Mouse (Mus musculus): ENCODE data around the gene Tiparp. TPM values are rescaled to one million over a fixed set of nuclear protein-coding genes. Genes with fewer than 3 reads are reported as not detected.
A peak's percentile ranks its signal among the peaks of the same experiment; 100 is the strongest.

Gene Tiparp
- polyA plus RNA-seq, 1 experiment from 2014 or later = 7.3 TPM

DNA sequence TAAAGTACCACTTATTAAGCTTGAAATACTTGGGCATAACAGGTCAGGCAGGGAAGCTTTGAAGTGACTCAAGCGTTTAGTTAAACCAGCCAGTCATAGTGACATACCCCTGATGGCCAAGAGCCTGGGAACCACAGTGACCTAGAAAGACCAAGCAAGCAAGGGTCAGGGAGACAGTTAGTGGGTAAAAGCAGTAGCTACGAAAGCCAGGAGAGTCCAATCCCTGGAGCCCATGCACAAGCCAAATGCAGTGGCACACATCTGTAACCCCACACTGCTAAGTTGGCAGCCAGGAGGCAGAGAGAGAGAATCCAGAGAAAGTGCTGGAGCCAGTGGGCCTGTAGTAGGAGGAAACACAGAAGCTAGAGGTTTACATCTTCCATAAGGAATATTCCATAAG, 17.6 kb upstream of the Tiparp start:
- 45% methylated on average over 2 of the region's 2 CpGs for WGBS (ENCODE audit: insufficient replicate concordance)
- H3K9me3 ChIP-seq (replicated peaks) = no peaks in the 10 kb centered on the region
- no peaks in the 10 kb centered on the region for H3K4me1 ChIP-seq (replicated peaks)
- no peak overlapping the region for H3K4me3 ChIP-seq (replicated peaks)
- no peak overlapping the region for H3K4me2 ChIP-seq
- H3K27me3 ChIP-seq = no peaks in the 10 kb centered on the region
- no peaks in the 10 kb centered on the region for H3K36me3 ChIP-seq
- no peak for ATAC-seq (ENCODE audit: low read depth)
- DNase-seq = no peak
- H3K9ac ChIP-seq = no peak overlapping the region
- H3K27ac ChIP-seq = no peak overlapping the region

DNA sequence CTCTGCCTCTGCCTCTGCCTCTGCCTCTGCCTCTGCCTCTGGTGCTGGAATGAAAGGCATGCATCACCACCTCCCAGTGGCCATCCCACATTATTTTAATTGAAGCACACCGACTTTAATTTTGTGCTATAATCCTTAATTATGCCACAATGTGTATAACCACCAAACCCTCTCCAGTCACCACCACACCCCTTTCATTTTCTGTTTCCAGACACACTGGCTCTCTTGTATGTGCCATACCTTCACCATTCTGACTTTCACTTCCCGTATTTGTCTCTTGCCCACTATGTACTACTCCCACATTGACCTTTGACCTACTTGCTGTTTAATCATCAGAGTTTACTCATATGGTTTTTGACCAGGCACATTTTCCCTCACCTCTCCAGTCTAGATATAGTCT, 12.5 kb upstream of the Tiparp start:
- ATAC-seq (ENCODE audit: low read depth) = no peak
- no peaks in the 10 kb centered on the region for H3K9me3 ChIP-seq (replicated peaks)
- H3K4me1 ChIP-seq (replicated peaks) = peaks cover 8% of the 10 kb centered on the region
- no peak overlapping the region for H3K4me3 ChIP-seq (replicated peaks)
- WGBS (ENCODE audit: insufficient replicate concordance) = 51% methylated on average over 2 of the region's 2 CpGs
- no peak overlapping the region for H3K4me2 ChIP-seq
- H3K36me3 ChIP-seq = no peaks in the 10 kb centered on the region
- H3K9ac ChIP-seq = no peak overlapping the region
- H3K27me3 ChIP-seq = no peaks in the 10 kb centered on the region
- H3K27ac ChIP-seq = no peak overlapping the region
- no peak for DNase-seq

GRCm38 (mm10) chr3:65516526-65516925, 11.7 kb upstream of the Tiparp start:
- Histone ChIP-seq H3K9ac (no peak overlapping the region), H3K36me3 (no peaks in the 10 kb centered on the region), H3K27ac (no peak overlapping the region), H3K9me3 (replicated peaks) (no peaks in the 10 kb centered on the region), H3K4me3 (replicated peaks) (no peak overlapping the region), H3K4me2 (no peak overlapping the region), H3K4me1 (replicated peaks) (peaks cover 8% of the 10 kb centered on the region), H3K27me3 (no peaks in the 10 kb centered on the region)
- 53% methylated on average over 1 of the region's 1 CpGs for whole genome bisulfite sequencing (ENCODE audit: insufficient replicate concordance)
- DNase-seq (no peak), ATAC-seq (ENCODE audit: low read depth) (no peak)

DNA sequence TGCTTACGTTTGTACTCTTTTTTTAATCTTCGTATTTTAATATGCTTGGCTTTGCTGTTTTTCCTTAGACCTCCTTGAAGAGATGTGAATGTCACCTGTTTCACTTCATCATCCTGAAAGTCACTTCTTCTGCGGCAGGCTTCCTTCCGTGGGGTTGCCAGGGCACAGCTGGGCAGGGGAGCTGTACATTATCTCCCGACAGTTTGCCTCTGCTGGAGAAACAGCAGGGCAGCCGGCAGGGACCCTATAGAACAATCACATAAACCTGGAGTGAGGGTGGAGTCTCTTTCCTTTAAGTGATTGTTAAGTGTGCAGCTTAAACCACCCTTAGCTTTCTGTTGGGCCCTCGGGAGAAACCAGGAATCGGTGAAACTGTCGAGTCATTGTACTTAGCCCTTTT, 11.1 kb upstream of the Tiparp start:
- H3K27ac ChIP-seq = no peak overlapping the region
- WGBS (ENCODE audit: insufficient replicate concordance) = 34% methylated on average over 9 of the region's 9 CpGs
- no peak for DNase-seq
- H3K9me3 ChIP-seq (replicated peaks) = no peaks in the 10 kb centered on the region
- H3K27me3 ChIP-seq = no peaks in the 10 kb centered on the region
- H3K4me1 ChIP-seq (replicated peaks) = peaks cover 8% of the 10 kb centered on the region
- H3K4me2 ChIP-seq = no peak overlapping the region
- H3K9ac ChIP-seq = no peak overlapping the region
- no peak overlapping the region for H3K4me3 ChIP-seq (replicated peaks)
- no peaks in the 10 kb centered on the region for H3K36me3 ChIP-seq
- ATAC-seq (ENCODE audit: low read depth) = no peak

DNA sequence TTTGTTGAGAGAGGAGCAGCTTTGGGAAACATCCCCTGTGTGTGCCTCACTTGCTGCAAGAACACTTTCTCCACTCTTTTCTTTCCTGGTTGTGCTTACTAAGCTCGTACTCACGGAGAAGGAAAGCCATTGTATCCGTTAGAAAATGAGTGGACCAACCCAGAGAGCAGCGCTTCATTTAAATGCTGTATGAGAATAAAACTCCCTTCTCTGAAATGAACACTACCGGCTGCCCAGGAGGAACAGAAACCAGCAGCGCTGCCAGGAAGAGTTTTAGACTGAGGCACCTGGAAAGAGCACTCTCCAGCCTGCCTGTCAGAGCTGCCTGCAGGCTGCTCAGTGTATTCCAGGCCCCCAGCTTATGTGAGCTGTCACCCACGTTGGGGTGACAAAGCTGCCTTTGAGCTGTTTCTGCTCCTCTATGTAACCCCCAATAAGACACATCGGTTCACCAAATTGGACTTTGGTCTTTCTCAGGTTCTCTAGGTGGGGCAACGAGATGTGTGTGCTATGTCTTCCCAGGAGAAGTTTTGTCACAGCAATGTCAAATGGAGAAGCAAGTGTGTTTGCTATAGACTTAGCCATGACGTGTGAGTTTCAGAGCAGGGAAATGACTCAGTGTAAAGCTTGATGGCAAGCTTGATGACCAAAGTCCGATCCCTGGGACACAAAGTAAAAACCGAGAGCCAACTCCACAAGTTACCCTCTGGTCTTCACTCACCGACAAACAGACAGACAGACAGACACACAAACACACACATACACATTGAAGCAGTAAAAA, 10.3 kb upstream of the Tiparp start:
- H3K27me3 ChIP-seq = no peaks in the 10 kb centered on the region
- no peak overlapping the region for H3K27ac ChIP-seq
- no peak overlapping the region for H3K4me3 ChIP-seq (replicated peaks)
- H3K9ac ChIP-seq = no peak overlapping the region
- peaks cover 8% of the 10 kb centered on the region for H3K4me1 ChIP-seq (replicated peaks)
- 56% methylated on average over 13 of the region's 13 CpGs for WGBS (ENCODE audit: insufficient replicate concordance)
- no peaks in the 10 kb centered on the region for H3K36me3 ChIP-seq
- H3K9me3 ChIP-seq (replicated peaks) = no peaks in the 10 kb centered on the region
- no peak for DNase-seq
- H3K4me2 ChIP-seq = no peak overlapping the region
- ATAC-seq (ENCODE audit: low read depth) = no peak

- no peak overlapping the region for H3K27ac ChIP-seq
- ATAC-seq (ENCODE audit: low read depth) = no peak
- H3K4me1 ChIP-seq (replicated peaks) = peaks cover 8% of the 10 kb centered on the region
- no peaks in the 10 kb centered on the region for H3K9me3 ChIP-seq (replicated peaks)
- no peak overlapping the region for H3K9ac ChIP-seq
- no peak overlapping the region for H3K4me2 ChIP-seq
- 44% methylated on average over 1 of the region's 1 CpGs for WGBS (ENCODE audit: insufficient replicate concordance)
- DNase-seq = no peak
- H3K27me3 ChIP-seq = no peaks in the 10 kb centered on the region
- H3K36me3 ChIP-seq = no peaks in the 10 kb centered on the region
- no peak overlapping the region for H3K4me3 ChIP-seq (replicated peaks)
These were observed 6.8 kb upstream of the Tiparp start for GRCm38 (mm10) chr3:65521391-65521790.

- no peak overlapping the region for H3K9ac ChIP-seq
- no peak for DNase-seq
- H3K4me3 ChIP-seq (replicated peaks) = no peak overlapping the region
- H3K4me2 ChIP-seq = no peak overlapping the region
- no peak overlapping the region for H3K27ac ChIP-seq
- no peak for ATAC-seq (ENCODE audit: low read depth)
- 0 out of 2 replicates have a peak, but pooled peaks cover under 1% of the 10 kb centered on the region for H3K4me1 ChIP-seq (replicated peaks)
- no peaks in the 10 kb centered on the region for H3K9me3 ChIP-seq (replicated peaks)
- no peaks in the 10 kb centered on the region for H3K27me3 ChIP-seq
- no peaks in the 10 kb centered on the region for H3K36me3 ChIP-seq
- 56% methylated on average over 8 of the region's 8 CpGs for WGBS (ENCODE audit: insufficient replicate concordance)
These were observed 4.8 kb upstream of the Tiparp start for GRCm38 (mm10) chr3:65523397-65523796.

- Histone ChIP-seq H3K27me3 (peaks cover 3% of the 10 kb centered on the region; the same call in 1 of the 2 replicates), H3K4me2 (no peak overlapping the region), H3K4me1 (replicated peaks) (peaks cover 12% of the 10 kb centered on the region), H3K4me3 (replicated peaks) (no peak overlapping the region), H3K9ac (no peak overlapping the region), H3K36me3 (no peaks in the 10 kb centered on the region), H3K27ac (no peak overlapping the region), H3K9me3 (replicated peaks) (no peaks in the 10 kb centered on the region)
- ATAC-seq (ENCODE audit: low read depth) (no peak), DNase-seq (no peak)
- 56% methylated on average over 3 of the region's 3 CpGs for WGBS (ENCODE audit: insufficient replicate concordance)
These were observed 2.5 kb upstream of the Tiparp start for GRCm38 (mm10) chr3:65525731-65526130.

- Histone ChIP-seq H3K27me3 (peaks cover 3% of the 10 kb centered on the region; the same call in 1 of the 2 replicates), H3K4me2 (peak overlapping the region; percentile 100), H3K4me3 (replicated peaks) (peak overlapping the region; percentile 82), H3K27ac (no peak overlapping the region), H3K9me3 (replicated peaks) (no peaks in the 10 kb centered on the region), H3K4me1 (replicated peaks) (peaks cover 12% of the 10 kb centered on the region), H3K9ac (peak overlapping the region; percentile 84), H3K36me3 (no peaks in the 10 kb centered on the region)
- ATAC-seq (ENCODE audit: low read depth) (no peak), DNase-seq (no peak)
- 17% methylated on average over 3 of the region's 3 CpGs for WGBS (ENCODE audit: insufficient replicate concordance)
These were observed 1.0 kb upstream of the Tiparp start for GRCm38 (mm10) chr3:65527196-65527595.

DNA sequence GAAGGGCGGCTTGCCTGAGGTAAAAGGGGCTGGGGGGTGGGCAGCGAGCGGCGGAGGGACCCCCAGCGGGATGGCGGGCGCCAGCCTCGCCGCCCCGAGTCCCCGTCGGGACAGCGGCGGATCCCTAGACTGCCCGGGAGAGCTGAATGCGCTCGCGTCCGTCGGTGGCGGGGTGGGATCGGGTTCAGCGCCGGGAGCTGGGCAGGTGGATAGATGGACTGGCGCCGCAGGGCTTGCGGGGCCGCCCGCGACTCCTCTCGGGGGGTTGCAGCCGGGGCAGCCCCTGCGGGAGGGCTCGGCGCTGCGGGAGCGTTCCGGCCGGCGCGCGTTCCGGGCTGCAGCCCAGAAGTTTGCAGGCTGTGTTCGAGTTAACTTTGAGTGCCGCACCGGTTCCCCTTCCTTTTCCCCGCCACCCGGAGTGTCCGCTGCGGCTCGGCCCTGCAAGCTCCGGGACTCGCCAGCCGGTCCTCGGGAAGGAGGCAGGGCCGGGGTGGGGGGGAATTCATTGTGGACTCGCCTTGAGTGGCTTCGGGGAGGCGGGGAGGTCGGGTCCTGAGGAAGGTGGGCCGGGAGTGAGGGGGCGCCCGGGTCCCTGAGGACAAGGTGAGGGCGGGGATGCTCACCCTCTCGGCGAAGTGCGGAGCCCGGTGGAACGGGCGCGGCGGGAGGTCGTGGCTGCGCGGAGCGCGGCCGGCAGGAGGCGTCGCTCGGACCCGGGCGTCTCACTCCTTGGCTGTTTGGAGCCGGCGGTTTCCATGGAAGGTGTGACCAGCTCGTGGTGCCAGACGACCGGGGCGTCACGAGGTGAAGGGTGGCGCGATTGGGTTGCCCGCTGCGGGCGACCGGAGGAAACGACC, 632 bp downstream of the Tiparp start:
- Histone ChIP-seq H3K27ac (peak overlapping the region; percentile 87), H3K9ac (peak overlapping the region; percentile 85), H3K4me1 (replicated peaks) (peaks cover 12% of the 10 kb centered on the region), H3K4me2 (peak overlapping the region; percentile 100), H3K4me3 (replicated peaks) (peak overlapping the region; percentile 82), H3K36me3 (0 out of 2 replicates have a peak, but pooled peaks cover 3% of the 10 kb centered on the region), H3K27me3 (peaks cover 3% of the 10 kb centered on the region; the same call in 1 of the 2 replicates), H3K9me3 (replicated peaks) (no peaks in the 10 kb centered on the region)
- WGBS (ENCODE audit: insufficient replicate concordance) = under 1% methylated on average over 96 of the region's 97 CpGs
- ATAC-seq (ENCODE audit: low read depth) = peak; percentile 45
- DNase-seq = peak; percentile 47

- Histone ChIP-seq H3K4me2 (peak overlapping the region; percentile 100), H3K27ac (peak overlapping the region; percentile 87; the same call in 1 of the 2 replicates), H3K27me3 (peaks cover 3% of the 10 kb centered on the region; the same call in 1 of the 2 replicates), H3K9me3 (replicated peaks) (no peaks in the 10 kb centered on the region), H3K4me3 (replicated peaks) (peak overlapping the region; percentile 82), H3K36me3 (0 out of 2 replicates have a peak, but pooled peaks cover 3% of the 10 kb centered on the region), H3K4me1 (replicated peaks) (peaks cover 12% of the 10 kb centered on the region), H3K9ac (peak overlapping the region; percentile 85)
- DNase-seq (no peak), ATAC-seq (ENCODE audit: low read depth) (no peak)
- WGBS (ENCODE audit: insufficient replicate concordance) = 3% methylated on average over 19 of the region's 19 CpGs
These were observed 1.4 kb downstream of the Tiparp start for GRCm38 (mm10) chr3:65529471-65530215.

Measured in liver, embryonic 13.5 days (tissue).